Mouse (Mus musculus) lung, adult 2 months (tissue): ENCODE measurements at regions not wholly inside any gene's neighbourhood (a gene's known extent, or its start where the extent isn't known, plus 50 kb on each side); places are given as distances from the start of the nearest gene placed in this dataset.

Experiments
- DNase-seq: peaks from one replicate; pipeline ENCODE4 v3.0.0; 2022
- H3K4me1 ChIP-seq: fragments of 200-500 bp; 2 replicates; pipeline ENCODE4 v1.6.1; 2011; ENCODE audit warnings: low read length; ENCODE audit not compliant: control insufficient read depth, insufficient read depth
- H3K4me3 ChIP-seq: fragments of 200-500 bp; replicated peaks from 2 replicates; pipeline ENCODE3; 2011; ENCODE audit warnings: low read depth, mild to moderate bottlenecking, control low read depth, low read length; ENCODE audit errors: extremely low read depth
- CTCF ChIP-seq: fragments of 200-500 bp; IDR thresholded peaks from 2 replicates; pipeline ENCODE4 v1.5.1; 2011; ENCODE audit warnings: mild to moderate bottlenecking, low read length, control low read depth; ENCODE audit not compliant: insufficient read depth
- POLR2A ChIP-seq: fragments of 200-500 bp; IDR thresholded peaks from 2 replicates; pipeline ENCODE4 v1.6.1; 2011; ENCODE audit warnings: low read depth, mild to moderate bottlenecking, control low read depth, low read length, borderline replicate concordance; ENCODE audit errors: extremely low read depth
- WGBS: fragments of 180-500 bp; shearing (Covaris S2); methylation state at CpG from one replicate; pipeline ENCODE4 v1.1.7; 2018; 5-methylcytosine and 5-hydroxymethylcytosine counted together

DNA sequence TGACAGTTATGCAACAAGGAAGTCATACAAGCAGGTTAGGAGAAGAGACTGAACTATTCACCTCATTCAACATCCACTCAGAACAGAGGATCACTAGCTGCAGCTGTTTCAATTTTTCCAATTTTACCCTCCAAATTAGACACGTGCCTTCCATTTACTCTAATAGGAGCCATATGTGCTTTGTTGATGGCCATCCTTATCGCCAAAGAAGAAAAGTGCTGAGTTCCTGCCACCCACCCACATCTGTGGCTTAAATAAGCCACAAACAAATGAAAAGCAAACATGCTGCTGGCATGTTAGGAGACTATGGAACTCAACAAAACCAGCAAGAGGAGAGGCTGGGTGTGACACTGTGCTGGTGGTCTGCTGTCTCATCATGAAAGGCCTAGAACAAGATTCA, 1786.1 kb downstream of the 9330182O14Rik start:
- no peaks in the 10 kb centered on the region for H3K4me1 ChIP-seq
- no peak overlapping the region for H3K4me3 ChIP-seq
- DNase-seq: no peak
- WGBS: 72% methylated on average over 2 of the region's 2 CpGs
- TF ChIP-seq CTCF (no peak), POLR2A (no peak)

DNA sequence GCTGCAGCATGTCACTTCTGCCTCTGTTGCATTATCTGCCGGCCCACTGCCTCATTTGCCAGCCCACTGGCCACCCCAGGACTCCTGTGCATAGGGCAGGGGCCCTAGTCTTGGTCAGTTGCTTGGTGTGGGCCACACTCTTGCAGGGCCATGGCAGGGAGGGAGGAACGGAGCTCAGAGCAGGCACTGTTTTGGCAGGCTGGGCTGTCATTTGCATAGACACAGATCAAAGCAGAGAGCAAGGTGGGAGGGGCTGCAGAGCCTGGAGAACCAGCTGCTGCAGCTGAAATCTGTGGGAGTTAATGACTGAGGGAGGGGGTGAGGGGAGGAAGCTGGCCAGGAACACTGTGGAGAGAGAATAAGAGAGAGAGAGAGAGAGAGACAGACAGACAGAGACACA, 1802.5 kb downstream of the 9330182O14Rik start:
- no peak for TF ChIP-seq CTCF
- TF ChIP-seq POLR2A: no peak

DNA sequence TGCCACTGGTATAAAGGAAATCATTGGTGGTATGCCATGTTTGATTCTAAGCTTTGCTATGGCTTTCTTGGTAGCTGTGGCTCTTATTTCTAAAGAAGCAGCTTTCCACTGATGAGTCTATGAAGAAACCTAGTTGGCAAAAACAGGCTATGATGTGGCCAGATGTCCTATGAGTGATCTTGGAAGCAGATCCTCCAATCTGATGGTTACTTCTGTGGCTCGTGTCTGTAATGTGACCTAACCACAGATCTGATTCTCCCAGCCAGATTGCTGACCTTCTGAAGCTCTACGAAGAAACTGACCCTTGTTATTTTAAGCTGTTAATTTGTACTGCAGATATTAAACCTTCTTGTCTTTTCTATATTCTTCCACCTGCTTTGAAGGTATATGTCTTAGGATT, 1811.1 kb downstream of the 9330182O14Rik start:
- Histone ChIP-seq H3K4me1 (no peaks in the 10 kb centered on the region), H3K4me3 (no peak overlapping the region)
- no peak for TF ChIP-seq CTCF
- TF ChIP-seq POLR2A: no peak
- WGBS: 73% methylated on average over 2 of the region's 2 CpGs
- DNase-seq: no peak

More for the DNA sequence above, 1802.5 kb downstream of the 9330182O14Rik start:
- no peak overlapping the region for H3K4me3 ChIP-seq
- WGBS: 60% methylated on average over 2 of the region's 2 CpGs
- DNase-seq: no peak
- no peaks in the 10 kb centered on the region for H3K4me1 ChIP-seq

DNA sequence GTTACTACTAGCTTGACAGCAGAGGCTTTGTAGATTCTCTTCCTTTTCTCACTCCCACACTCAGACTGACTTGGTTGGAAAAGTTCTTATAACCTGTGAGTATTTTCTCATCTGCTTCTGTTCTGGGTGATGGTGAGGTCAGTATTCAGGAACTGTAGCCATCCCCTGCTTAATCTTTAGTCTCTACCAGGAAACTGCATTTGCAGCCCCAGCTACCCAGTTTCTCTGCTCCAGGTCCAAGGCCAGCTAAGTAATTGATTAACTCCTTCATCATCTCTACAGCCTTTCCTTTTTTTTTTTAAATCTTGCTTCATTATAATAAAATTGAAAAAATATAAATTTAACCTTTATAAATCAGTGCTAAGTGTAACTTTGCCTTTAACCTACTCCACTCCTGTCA, 1813.7 kb downstream of the 9330182O14Rik start:
- H3K4me1 ChIP-seq: no peaks in the 10 kb centered on the region
- no peak for TF ChIP-seq CTCF
- no peak for TF ChIP-seq POLR2A
- H3K4me3 ChIP-seq: no peak overlapping the region
- no peak for DNase-seq

- DNase-seq: peak; percentile 15
- Histone ChIP-seq H3K4me3 (no peak overlapping the region), H3K4me1 (no peaks in the 10 kb centered on the region)
- TF ChIP-seq POLR2A: no peak
- peak; percentile 61 for TF ChIP-seq CTCF
- 32% methylated on average over 4 of the region's 4 CpGs for WGBS
These were observed 1814.4 kb downstream of the 9330182O14Rik start for GRCm38 (mm10) chr15:41948347-41949093.

DNA sequence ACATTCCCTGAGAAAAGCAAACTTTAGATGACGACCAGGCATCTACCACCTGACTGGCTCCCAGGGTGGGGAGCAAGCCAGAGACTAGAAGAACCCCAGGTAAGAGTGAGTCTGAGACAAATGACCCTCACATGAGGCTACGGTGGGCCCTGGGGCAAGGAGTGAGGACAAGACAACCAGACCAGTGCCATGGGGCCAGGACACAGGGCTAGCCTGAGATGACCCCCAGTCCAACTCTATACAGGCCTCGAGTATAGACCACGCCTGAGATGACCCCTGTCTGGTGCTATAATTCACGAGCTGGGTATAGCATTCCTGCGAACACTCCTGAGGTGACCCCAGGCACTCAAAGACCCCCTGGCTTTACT, 1814.9 kb downstream of the 9330182O14Rik start:
- 66% methylated on average over 6 of the region's 6 CpGs for WGBS
- no peaks in the 10 kb centered on the region for H3K4me1 ChIP-seq
- no peak for DNase-seq
- no peak overlapping the region for H3K4me3 ChIP-seq
- TF ChIP-seq POLR2A: no peak
- TF ChIP-seq CTCF: no peak

- DNase-seq: no peak
- WGBS: 66% methylated on average over 5 of the region's 5 CpGs
- H3K4me1 ChIP-seq: no peaks in the 10 kb centered on the region
- no peak for TF ChIP-seq POLR2A
- peak; percentile 41 for TF ChIP-seq CTCF
- H3K4me3 ChIP-seq: no peak overlapping the region
These were observed 1817.1 kb downstream of the 9330182O14Rik start for GRCm38 (mm10) chr15:41951276-41951675.

GRCm38 (mm10) chr15:41960597-41960996, 1826.4 kb downstream of the 9330182O14Rik start:
- TF ChIP-seq CTCF: no peak
- no peak for TF ChIP-seq POLR2A
- Histone ChIP-seq H3K4me1 (no peaks in the 10 kb centered on the region), H3K4me3 (no peak overlapping the region)
- DNase-seq: no peak

- Histone ChIP-seq H3K4me3 (no peak overlapping the region), H3K4me1 (peaks cover 7% of the 10 kb centered on the region)
- TF ChIP-seq POLR2A: no peak
- TF ChIP-seq CTCF: no peak
- DNase-seq: no peak
- WGBS: 36% methylated on average over 6 of the region's 6 CpGs
These were observed 1836.7 kb downstream of the 9330182O14Rik start for GRCm38 (mm10) chr15:41970877-41971276.

DNA sequence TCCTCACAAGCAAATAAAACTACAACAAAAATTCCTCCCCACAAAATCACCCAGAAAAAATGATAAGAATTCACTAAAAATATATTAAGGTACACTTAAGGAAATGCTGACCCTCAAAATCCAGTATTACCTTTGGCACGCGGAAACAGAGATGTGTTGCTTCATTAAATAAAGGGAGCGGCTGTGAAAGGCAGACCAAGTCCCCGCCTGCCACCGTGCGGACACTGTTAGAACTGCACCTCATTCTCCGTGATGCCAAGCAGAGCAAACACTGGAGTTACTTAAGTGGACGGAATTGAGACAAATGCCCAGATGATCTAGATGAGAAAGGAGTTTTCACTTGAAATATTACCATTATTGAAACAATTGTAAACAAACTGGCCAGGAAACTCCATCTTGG, 1839.1 kb downstream of the 9330182O14Rik start:
- peak; percentile 85 for DNase-seq
- WGBS: 4% methylated on average over 8 of the region's 8 CpGs
- Histone ChIP-seq H3K4me1 (peaks cover 7% of the 10 kb centered on the region), H3K4me3 (no peak overlapping the region)
- TF ChIP-seq POLR2A (no peak), CTCF (peak; percentile 92)

- TF ChIP-seq CTCF (no peak), POLR2A (no peak)
- H3K4me1 ChIP-seq: no peaks in the 10 kb centered on the region
- no peak for DNase-seq
- H3K4me3 ChIP-seq: no peak overlapping the region
- 97% methylated on average over 2 of the region's 2 CpGs for whole genome bisulfite sequencing
These were observed 1843.0 kb downstream of the 9330182O14Rik start for GRCm38 (mm10) chr15:41977196-41977595.
